Mouse (Mus musculus) limb, embryonic 11.5 days (tissue): ENCODE data around the gene Zfp697. TPM values are rescaled to one million over a fixed set of nuclear protein-coding genes. Genes with fewer than 3 reads are reported as not detected.
"Not testable (repeated sequence)": the region's sequence is repeated elsewhere in the genome, so short reads cannot be mapped to it uniquely, and the experiment has no call there.

ENCODE experiments used
- ATAC-seq: fragments of 200-750 bp; cut with Nextera tagmentation; 2 replicates; pipeline ENCODE4 v1.8.0; 2017; ENCODE audit warnings: low read depth; ENCODE audit not compliant: insufficient number of reproducible peaks, low FRiP score, low TSS enrichment
- DNase-seq: peaks from one replicate; pipeline ENCODE4 v3.0.0-alpha.2; 2015; ENCODE audit warnings: low spot score
- H3K27ac ChIP-seq: fragments of 300-500 bp; sonication (generic); replicated peaks from 2 replicates; pipeline ENCODE4 v1.5.1; 2014; ENCODE audit warnings: low read depth, mild to moderate bottlenecking, low read length
- H3K27me3 ChIP-seq: fragments of 300-500 bp; sonication (generic); 2 replicates; pipeline ENCODE4 v1.6.1; 2014; ENCODE audit warnings: mild to moderate bottlenecking, low read length, mixed read lengths; ENCODE audit not compliant: control insufficient read depth, insufficient read depth
- H3K36me3 ChIP-seq: fragments of 300-500 bp; sonication (generic); 2 replicates; pipeline ENCODE4 v1.6.1; 2014; ENCODE audit warnings: mild to moderate bottlenecking, low read length, moderate library complexity, mixed read lengths; ENCODE audit not compliant: control insufficient read depth, insufficient read depth
- H3K4me1 ChIP-seq: fragments of 300-500 bp; sonication (generic); 2 replicates; pipeline ENCODE4 v1.6.1; 2014; ENCODE audit warnings: low read length, mixed read lengths; ENCODE audit not compliant: control insufficient read depth, insufficient read depth
- H3K4me2 ChIP-seq: fragments of 300-500 bp; sonication (generic); 2 replicates; pipeline ENCODE4 v1.6.1; 2014; ENCODE audit warnings: low read depth, mild to moderate bottlenecking, moderate library complexity; ENCODE audit not compliant: severe bottlenecking
- H3K4me3 ChIP-seq: fragments of 300-500 bp; sonication (generic); 2 replicates; pipeline ENCODE4 v1.5.1; 2014; ENCODE audit warnings: low read depth, low read length
- H3K9ac ChIP-seq: fragments of 300-500 bp; sonication (generic); 2 replicates; pipeline ENCODE4 v1.6.1; 2014; ENCODE audit warnings: mild to moderate bottlenecking, low read length
- H3K9me3 ChIP-seq: fragments of 300-500 bp; sonication (generic); 2 replicates; pipeline ENCODE4 v1.6.1; 2016; ENCODE audit warnings: low read length; ENCODE audit not compliant: control insufficient read depth
- WGBS: fragments of 180-500 bp; shearing (Covaris S2); extraction: QIAGEN DNeasy Blood & Tissue Kit; methylation state at CpG from one replicate; pipeline ENCODE4 v1.1.7; 2014; 5-methylcytosine and 5-hydroxymethylcytosine counted together
- polyA plus RNA-seq: library from polyadenylated mRNA; unstranded; fragments of >200 nt; fragmentation: Nextera tagmentation; extraction: Ambion mirVana; gene quantifications from 2 replicates; pipeline ENCODE4 v1.2.1, GENCODE M21; 2014

The Zfp697 gene
- polyA plus RNA-seq, 1 experiment from 2014 or later = 10.4 TPM

- not testable (repeated sequence) for H3K4me2 ChIP-seq, H3K4me3 ChIP-seq, H3K27ac ChIP-seq, DNase-seq, H3K9ac ChIP-seq, H3K9me3 ChIP-seq, H3K4me1 ChIP-seq, ATAC-seq, H3K36me3 ChIP-seq, H3K27me3 ChIP-seq
- WGBS = 53% methylated on average over 1 of the region's 1 CpGs
These were observed 358.8 kb downstream of the Zfp697 start for GRCm38 (mm10) chr3:98741043-98741442.

- no peak overlapping the region for H3K4me3 ChIP-seq
- WGBS = 81% methylated on average over 2 of the region's 2 CpGs
- no peak overlapping the region for H3K27ac ChIP-seq
- no peaks in the 10 kb centered on the region for H3K4me1 ChIP-seq
- DNase-seq (no peak), ATAC-seq (no peak)
- no peak overlapping the region for H3K9ac ChIP-seq
- H3K36me3 ChIP-seq = no peaks in the 10 kb centered on the region
- no peak overlapping the region for H3K4me2 ChIP-seq
- no peaks in the 10 kb centered on the region for H3K27me3 ChIP-seq
- H3K9me3 ChIP-seq = no peaks in the 10 kb centered on the region
These were observed 369.9 kb downstream of the Zfp697 start for GRCm38 (mm10) chr3:98752171-98752570.

GRCm38 (mm10) chr3:98756836-98757235 lies 374.6 kb downstream of the Zfp697 start:
- Histone ChIP-seq H3K36me3 (no peaks in the 10 kb centered on the region), H3K27ac (no peak overlapping the region), H3K9ac (no peak overlapping the region), H3K4me2 (no peak overlapping the region), H3K27me3 (no peaks in the 10 kb centered on the region), H3K4me3 (no peak overlapping the region), H3K4me1 (no peaks in the 10 kb centered on the region), H3K9me3 (no peaks in the 10 kb centered on the region)
- WGBS = 82% methylated on average over 3 of the region's 3 CpGs
- DNase-seq = no peak
- no peak for ATAC-seq

GRCm38 (mm10) chr3:98764155-98764554 lies 381.9 kb downstream of the Zfp697 start:
- no peak overlapping the region for H3K27ac ChIP-seq
- H3K9ac ChIP-seq = no peak overlapping the region
- ATAC-seq (no peak), DNase-seq (no peak)
- H3K27me3 ChIP-seq = no peaks in the 10 kb centered on the region
- no peaks in the 10 kb centered on the region for H3K9me3 ChIP-seq
- no peaks in the 10 kb centered on the region for H3K4me1 ChIP-seq
- H3K4me2 ChIP-seq = no peak overlapping the region
- no peak overlapping the region for H3K4me3 ChIP-seq
- H3K36me3 ChIP-seq = no peaks in the 10 kb centered on the region

GRCm38 (mm10) chr3:98780921-98781320 lies 398.7 kb downstream of the Zfp697 start:
- H3K9me3 ChIP-seq = no peaks in the 10 kb centered on the region
- ATAC-seq (no peak), DNase-seq (no peak)
- no peak overlapping the region for H3K9ac ChIP-seq
- no peak overlapping the region for H3K27ac ChIP-seq
- no peak overlapping the region for H3K4me2 ChIP-seq
- H3K4me3 ChIP-seq = no peak overlapping the region
- H3K4me1 ChIP-seq = no peaks in the 10 kb centered on the region
- no peaks in the 10 kb centered on the region for H3K36me3 ChIP-seq
- H3K27me3 ChIP-seq = no peaks in the 10 kb centered on the region

GRCm38 (mm10) chr3:98782181-98782868 lies 400.1 kb downstream of the Zfp697 start:
- Histone ChIP-seq H3K4me1 (no peaks in the 10 kb centered on the region), H3K9ac (no peak overlapping the region), H3K4me2 (no peak overlapping the region), H3K27ac (no peak overlapping the region), H3K36me3 (no peaks in the 10 kb centered on the region), H3K27me3 (no peaks in the 10 kb centered on the region), H3K9me3 (no peaks in the 10 kb centered on the region), H3K4me3 (no peak overlapping the region)
- ATAC-seq = no peak
- DNase-seq = no peak

- no peak overlapping the region for H3K4me3 ChIP-seq
These were observed 404.3 kb downstream of the Zfp697 start for GRCm38 (mm10) chr3:98786551-98786950.

More at GRCm38 (mm10) chr3:98786551-98786950, 404.3 kb downstream of the Zfp697 start:
- Histone ChIP-seq H3K4me1 (no peaks in the 10 kb centered on the region), H3K36me3 (no peaks in the 10 kb centered on the region), H3K4me2 (no peak overlapping the region), H3K27ac (no peak overlapping the region), H3K9me3 (no peaks in the 10 kb centered on the region), H3K9ac (no peak overlapping the region), H3K27me3 (no peaks in the 10 kb centered on the region)
- ATAC-seq = no peak
- DNase-seq = no peak
- 74% methylated on average over 2 of the region's 2 CpGs for WGBS
